Mouse (Mus musculus) B cell, adult 62 days (primary cell): Measurements from ENCODE around the gene Rnf186. TPM values are rescaled to one million over a fixed set of nuclear protein-coding genes. Genes with fewer than 3 reads are reported as not detected.

Source experiments
- total RNA-seq: library from RNA; stranded (reverse); gene quantifications from 4 replicates; pipeline ENCODE4 v1.2.4, GENCODE M21; 2023

The Rnf186 gene
- total RNA-seq: not detected in 4 replicates

DNA sequence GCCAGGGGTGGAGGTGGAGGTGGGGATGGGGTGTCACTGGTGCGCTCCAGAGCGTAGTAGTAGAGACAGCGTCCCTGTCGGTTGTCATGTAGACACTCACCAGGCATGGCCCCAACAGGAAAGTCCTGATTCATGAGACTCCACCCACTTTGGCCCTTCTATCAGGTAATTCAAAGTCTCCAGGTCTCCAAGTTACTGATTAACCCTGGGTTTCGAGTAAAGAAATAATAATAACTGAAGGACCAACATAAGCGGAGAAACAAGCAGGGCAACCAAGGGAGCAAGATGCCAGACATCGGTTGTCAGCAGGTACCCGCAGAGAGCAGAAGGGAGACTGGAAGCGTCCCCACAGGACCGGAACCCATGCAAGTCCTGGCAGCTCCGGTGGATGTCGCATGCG is at the start of gene Rnf186:
TSS of gene Rnf186 (plus strand) at position 247 of the 400 bp plus-strand sequence.

DNA sequence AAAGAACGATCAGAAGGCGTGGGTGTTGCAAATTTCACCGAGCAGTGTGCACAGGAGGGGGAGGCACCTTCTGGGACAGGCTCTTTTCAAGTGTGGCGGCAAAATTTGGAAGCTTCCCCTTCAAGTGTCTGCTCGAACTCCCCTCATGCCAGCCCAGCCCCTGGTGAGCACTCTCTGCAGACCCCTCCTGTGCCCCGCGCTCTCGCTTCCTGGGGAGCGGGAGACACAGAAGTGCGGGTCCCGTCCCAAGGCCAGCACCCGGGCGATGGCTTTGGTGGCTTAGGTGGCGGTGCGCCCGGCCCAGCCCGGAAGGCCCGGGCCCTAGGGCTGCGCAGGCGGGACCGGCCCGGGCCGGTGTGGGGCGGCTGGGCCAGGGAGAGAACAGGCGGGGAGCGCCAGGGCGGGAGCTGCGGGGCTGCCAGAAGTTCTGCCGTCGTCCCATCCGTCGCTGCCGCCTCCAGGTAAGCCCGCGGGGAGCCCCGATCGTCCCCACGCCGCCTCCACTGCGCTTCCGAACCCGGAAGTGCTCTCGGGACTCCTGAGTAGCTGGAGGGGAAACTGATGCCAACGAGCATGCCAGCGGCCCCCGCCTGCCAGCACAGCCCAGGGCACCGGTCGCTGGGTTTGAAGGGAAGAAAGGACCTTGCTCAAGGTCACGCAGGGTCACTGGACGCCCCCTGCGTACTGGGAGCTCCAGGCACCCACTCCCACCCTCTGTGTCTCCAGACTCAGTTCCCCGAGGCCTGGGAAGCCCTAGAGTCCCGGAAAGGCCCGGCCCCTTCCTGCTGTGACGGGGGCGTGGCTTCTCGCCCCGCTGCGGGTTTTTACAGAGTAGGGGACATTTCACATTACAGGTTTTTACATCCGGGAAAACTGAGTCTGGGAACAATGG is 6.2 kb downstream of the Rnf186 start, which contains the start of gene Tmco4:
TSS of gene Tmco4 (plus strand) at position 62 of the 892 bp plus-strand sequence.

Other genes with a start within 250 kb of the Rnf186 start
- gene Pla2g2c, start 242.3 kb upstream of the Rnf186 start, total RNA-seq: not detected in 4 replicates
- gene Ubxn10, start 229.9 kb upstream of the Rnf186 start, total RNA-seq: not detected in 4 replicates
- not detected in 4 replicates for gene Pla2g2f, start 209.5 kb upstream of the Rnf186 start, total RNA-seq
- 0.91 TPM in 1 of 4 replicates, not detected in the others for gene Pla2g2d, start 191.4 kb upstream of the Rnf186 start, total RNA-seq
- gene Pla2g5, start 103.6 kb upstream of the Rnf186 start, total RNA-seq: 1.9 TPM in 1 of 4 replicates, not detected in the others
- gene Gm13030, start 93.1 kb upstream of the Rnf186 start, total RNA-seq: not detected in 4 replicates
- gene Pla2g2e, start 89.2 kb upstream of the Rnf186 start, total RNA-seq: not detected in 4 replicates
- 7.3 to 8.7 TPM (median 8.3 TPM) in 4 replicates for gene Otud3, start 53.2 kb upstream of the Rnf186 start, total RNA-seq
- 30.2 to 35.8 TPM (median 35.2 TPM) in 4 replicates for gene Tmco4, start 5.8 kb downstream of the Rnf186 start, total RNA-seq
- gene Htr6, start 108.5 kb downstream of the Rnf186 start, total RNA-seq: not detected in 4 replicates
- gene Nbl1, start 125.9 kb downstream of the Rnf186 start, total RNA-seq: 1.2 to 1.9 TPM (median 1.5 TPM) in 4 replicates
- 94.7 to 117 TPM (median 103 TPM) in 4 replicates for gene Minos1, start 164.0 kb downstream of the Rnf186 start, total RNA-seq
- 406 to 442 TPM (median 411 TPM) in 4 replicates for gene Capzb, start 225.8 kb downstream of the Rnf186 start, total RNA-seq